Mouse (Mus musculus) ES-E14 (cell line): Measurements from ENCODE around the gene Rnd3.

Experiments
- CHD2 ChIP-seq: IDR thresholded peaks from 2 replicates; pipeline ENCODE4 v1.6.1; 2014; ENCODE audit warnings: mild to moderate bottlenecking, low read depth, low read length, inconsistent platforms
- HCFC1 ChIP-seq: IDR thresholded peaks from 2 replicates; pipeline ENCODE4 v1.6.1; 2012; ENCODE audit warnings: low read length, inconsistent platforms, borderline replicate concordance; ENCODE audit not compliant: insufficient read depth
- MAFK ChIP-seq: IDR thresholded peaks from 2 replicates; pipeline ENCODE4 v1.6.1; 2014; ENCODE audit warnings: mild to moderate bottlenecking, low read depth, low read length, inconsistent platforms; ENCODE audit not compliant: insufficient read depth
- ZC3H11A ChIP-seq: IDR thresholded peaks from 2 replicates; pipeline ENCODE4 v1.6.1; 2012; ENCODE audit warnings: low read depth, mild to moderate bottlenecking, inconsistent platforms, low read length, borderline replicate concordance
- ZNF384 ChIP-seq: IDR thresholded peaks from 2 replicates; pipeline ENCODE4 v1.6.1; 2012; ENCODE audit warnings: low read depth, low read length, inconsistent platforms

DNA sequence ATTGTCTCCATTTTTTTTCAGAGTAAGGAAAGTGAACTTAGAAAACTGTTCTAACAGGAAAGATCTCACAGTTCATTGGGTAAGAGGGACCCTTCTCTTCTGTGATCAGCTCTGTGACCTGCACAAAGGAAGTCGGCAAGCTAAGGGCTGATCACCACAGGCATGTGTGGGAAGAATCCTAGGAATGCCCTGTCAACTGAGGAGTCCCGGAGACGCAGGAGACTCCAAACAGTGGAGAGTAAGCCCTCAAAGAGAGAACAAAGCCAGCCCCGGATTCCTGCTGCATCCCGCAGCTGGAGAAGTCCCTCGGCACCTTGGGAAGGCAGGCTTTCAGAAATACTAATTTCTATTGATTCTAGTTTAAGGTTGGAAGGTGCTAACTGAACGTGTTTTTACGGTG lies 8.4 kb downstream of the Rnd3 start:
- TF ChIP-seq HCFC1: no peak
- no peak for TF ChIP-seq MAFK
- no peak for TF ChIP-seq ZNF384
- no peak for TF ChIP-seq ZC3H11A
- TF ChIP-seq CHD2: no peak
